Mouse (Mus musculus): ENCODE measurements at regions not wholly inside any gene's neighbourhood (a gene's known extent, or its start where the extent isn't known, plus 50 kb on each side); places are given as distances from the start of the nearest gene placed in this dataset.

GRCm38 (mm10) chr16:49573171-49573517 is 125.9 kb upstream of the Ift57 start:
- in situ Hi-C loops (cut with MboI, MseI) = no loop called here

- in situ Hi-C loops (cut with MboI, MseI) = no loop called here
Observed at GRCm38 (mm10) chr16:49578976-49579375, 120.1 kb upstream of the Ift57 start.

- in situ Hi-C loops (cut with MboI, MseI) = no loop called here
Observed at GRCm38 (mm10) chr16:49580708-49581107, 118.3 kb upstream of the Ift57 start.

GRCm38 (mm10) chr16:49606500-49606899 is 92.5 kb upstream of the Ift57 start:
- in situ Hi-C loops (cut with MboI, MseI) = no loop called here

GRCm38 (mm10) chr16:49614801-49615200 is 84.2 kb upstream of the Ift57 start:
- in situ Hi-C loops (cut with MboI, MseI) = no loop called here

GRCm38 (mm10) chr16:49615342-49616020 is 83.6 kb upstream of the Ift57 start:
- in situ Hi-C loops (cut with MboI, MseI) = no loop called here

GRCm38 (mm10) chr16:49616263-49616872 is 82.7 kb upstream of the Ift57 start:
- in situ Hi-C loops (cut with MboI, MseI) = no loop called here

GRCm38 (mm10) chr16:49633502-49633901 is 65.5 kb upstream of the Ift57 start:
- in situ Hi-C loops (cut with MboI, MseI) = no loop called here

- in situ Hi-C loops (cut with MboI, MseI) = no loop called here
Observed at GRCm38 (mm10) chr16:49635506-49635905, 63.5 kb upstream of the Ift57 start.

GRCm38 (mm10) chr16:49636467-49636866 is 62.6 kb upstream of the Ift57 start:
- in situ Hi-C loops (cut with MboI, MseI) = no loop called here

GRCm38 (mm10) chr16:49642696-49643095 is 56.3 kb upstream of the Ift57 start:
- in situ Hi-C loops (cut with MboI, MseI) = loop anchor here (10.0 kb wide), 1 partner anchor 298 kb away; no protein-coding TSS in a partner anchor

GRCm38 (mm10) chr16:49644416-49644815 is 54.6 kb upstream of the Ift57 start:
- in situ Hi-C loops (cut with MboI, MseI) = loop anchor here (10.0 kb wide), 1 partner anchor 300 kb away; no protein-coding TSS in a partner anchor

GRCm38 (mm10) chr16:49646479-49646878 is 52.6 kb upstream of the Ift57 start:
- in situ Hi-C loops (cut with MboI, MseI) = loop anchor here (10.0 kb wide), 1 partner anchor 302 kb away; no protein-coding TSS in a partner anchor

Data from T-helper 1 cell (primary cell).